Mouse (Mus musculus) erythroblast, embryonic 14.5 days (primary cell): Measurements from ENCODE around the gene Slc25a25.

Experiments used
- GATA1 ChIP-seq: IDR thresholded peaks from 2 replicates; pipeline ENCODE4 v1.6.1; 2012; ENCODE audit warnings: low read length, inconsistent platforms, mixed read lengths
- TAL1 ChIP-seq: IDR thresholded peaks from 3 replicates; pipeline ENCODE4 v1.6.1; 2012; ENCODE audit warnings: low read length, inconsistent platforms, mixed read lengths

GRCm38 (mm10) chr2:32424796-32425195 is 26.4 kb downstream of the Slc25a25 start:
- no peak for TF ChIP-seq TAL1
- TF ChIP-seq GATA1 = no peak
